In genomic region chr9:42461390-42462108, GRCm38 (mm10) we compare ENCODE assay signal across 9 mouse cellular contexts. TPM values are rescaled to one million over a fixed set of nuclear protein-coding genes. Genes with fewer than 3 reads are reported as not detected.
DNase-seq lines count a peak whose midpoint lies in the region; ATAC-seq and TF ChIP-seq lines count a peak whose summit lies in the region.
"Had no signal": no experiment of that assay in that cellular context is flagged by ENCODE, and none has a peak within 500 bp of the region (broad histone marks: within the 10 kb centered on the region; RNA-seq: fewer than 3 reads in every experiment).

No protein-coding gene starts in this region.

- TF ChIP-seq POLR2A in CH12.LX (IDR thresholded peaks at IDR 0.05; ENCODE audit: low read depth, low read length) = no peak
- no peak for TF ChIP-seq POLR2A in embryonic fibroblast, embryonic 13.5 days (IDR thresholded peaks at IDR 0.05; ENCODE audit: low read depth, low read length)

- no peaks in the 10 kb centered on the region for H3K27me3 ChIP-seq in CH12.LX (replicated peaks)
- H3K27me3 ChIP-seq in liver, embryonic 13.5 days = no peaks in the 10 kb centered on the region

- H3K36me3 ChIP-seq in CH12.LX (replicated peaks in 1 of 2; ENCODE audit: control insufficient read depth in 1 of 2, insufficient read depth in 1 of 2, low read length in 1 of 2) = peaks cover 0 to 29% of the 10 kb centered on the region in 2 experiments
- peaks cover 16% of the 10 kb centered on the region for H3K36me3 ChIP-seq in liver, embryonic 13.5 days

- no peak overlapping the region for H3K4me3 ChIP-seq in CH12.LX (replicated peaks in 1 of 3; ENCODE audit: low read depth in 2 of 3, low read length in 2 of 3, poor library complexity in 1 of 3)
- H3K4me3 ChIP-seq in embryonic fibroblast, embryonic 13.5 days (ENCODE audit: insufficient read depth, low read length) = no peak overlapping the region
- peak overlapping the region; percentile 65 for H3K4me3 ChIP-seq in liver, embryonic 13.5 days (replicated peaks)

- in situ Hi-C loops in CH12.LX (cut with MboI; ENCODE audit: low pct_ligation_motif_present, low pct_unique_long_range_greater_than_20kb, low sequenced_read_pairs) = no loop called here

- TF ChIP-seq RAD21 in CH12.LX (IDR thresholded peaks at IDR 0.05; ENCODE audit: low read depth, low read length) = no peak

- H3K79me2 ChIP-seq in CH12.LX (replicated peaks; ENCODE audit: control insufficient read depth, extremely low read depth, insufficient read depth, poor library complexity, severe bottlenecking) = no peaks in the 10 kb centered on the region

- H3K27ac ChIP-seq in CH12.LX (ENCODE audit: insufficient read depth, low read depth) = no peak overlapping the region
- H3K27ac ChIP-seq in embryonic fibroblast, embryonic 13.5 days (ENCODE audit: insufficient read depth, low read length) = peak overlapping the region; percentile 44
- peak overlapping the region; percentile 99 for H3K27ac ChIP-seq in liver, embryonic 13.5 days

- no peak for TF ChIP-seq CTCF in CH12.LX (conservative IDR thresholded peaks at IDR 0.05 in 1 of 2, IDR thresholded peaks at IDR 0.05 in 1 of 2; ENCODE audit: low read depth in 2 of 2, low read length in 2 of 2)
- TF ChIP-seq CTCF in embryonic fibroblast, embryonic 13.5 days (IDR thresholded peaks at IDR 0.05; ENCODE audit: borderline replicate concordance, insufficient read depth, low read length) = no peak

- H3K4me2 ChIP-seq in CH12.LX (ENCODE audit: insufficient read depth, low read depth, poor library complexity, severe bottlenecking) = no peak overlapping the region
- peak overlapping the region; percentile 74 for H3K4me2 ChIP-seq in liver, embryonic 13.5 days

- H3K9me3 ChIP-seq in CH12.LX (replicated peaks; ENCODE audit: low read length) = no peaks in the 10 kb centered on the region
- H3K9me3 ChIP-seq in liver, embryonic 13.5 days (replicated peaks) = no peaks in the 10 kb centered on the region

- TF ChIP-seq EP300 in CH12.LX (IDR thresholded peaks at IDR 0.05; ENCODE audit: low read length) = no peak

- peak; percentile 94 for DNase-seq in heart, adult 11 months
- no peak for DNase-seq in heart, adult 8-10 months (ENCODE audit: low spot score)
- no peak for DNase-seq in CH12.LX (ENCODE audit: extremely low read depth)
- peak; percentile 74 for DNase-seq in liver, embryonic 13.5 days
- no peak for DNase-seq in thymus, adult 18-20 months
- DNase-seq in urinary bladder, postnatal 4 days (ENCODE audit: low spot score in 2 of 2) = no peak
- no peak for DNase-seq in layer of hippocampus, postnatal 36 days

- dilution Hi-C loops in CH12.LX (cut with MboI; ENCODE audit: extremely low pct_ligation_motif_present, extremely low pct_unique_long_range_greater_than_20kb, low sequenced_read_pairs) = no loop called here

- H3K9ac ChIP-seq in CH12.LX (ENCODE audit: insufficient read depth, low read depth) = no peak overlapping the region
- H3K9ac ChIP-seq in liver, embryonic 13.5 days = peak overlapping the region; percentile 79

- WGBS in liver, embryonic 13.5 days (ENCODE audit: insufficient replicate concordance) = 5% methylated on average over 11 of the region's 11 CpGs

- peak; percentile 78 for ATAC-seq in liver, embryonic 13.5 days (ENCODE audit: low read depth)
- ATAC-seq: forebrain, embryonic 16.5 days had no signal

- peaks cover 12 to 81% of the 10 kb centered on the region in 2 experiments for H3K4me1 ChIP-seq in CH12.LX (ENCODE audit: control insufficient read depth in 1 of 2, insufficient read depth in 2 of 2)
- H3K4me1 ChIP-seq in embryonic fibroblast, embryonic 13.5 days (ENCODE audit: control insufficient read depth, insufficient read depth, low read length) = peaks cover 13% of the 10 kb centered on the region
- peaks cover 90% of the 10 kb centered on the region for H3K4me1 ChIP-seq in liver, embryonic 13.5 days (replicated peaks)

TF ChIP-seq in CH12.LX, 34 proteins besides CTCF, POLR2A, EP300 and RAD21:
- TF ChIP-seq TCF12 (IDR thresholded peaks at IDR 0.05; ENCODE audit: low read depth, low read length) = no peak
- TF ChIP-seq MAFK (IDR thresholded peaks at IDR 0.05; ENCODE audit: insufficient replicate concordance, low read length) = peak; percentile 50; the same call in 1 of the 2 replicates
TF ChIP-seq in CH12.LX: peak in this region for 1.

RNA-seq across cellular contexts. Expression of gene Tbcel, which starts 46.1 kb away (rescaled TPM):
- 10 to 100 TPM; 19.8 to 24.7 (median 21.0) TPM for total RNA-seq in heart, adult 8-10 months (2022)
- total RNA-seq in CH12.LX (2012; rRNA removed) (5.2 and 5.3 TPM in 2 replicates), CH12.LX (2014; rRNA removed) (5.9 and 6.0 TPM in 2 replicates)
- polyA plus RNA-seq in CH12.LX (2012; ENCODE audit: insufficient read length, low read depth) = 8.6 and 10.0 TPM in 2 replicates
- polyA plus RNA-seq in embryonic fibroblast, embryonic 13.5 days (2011; ENCODE audit: insufficient read length, low read depth, missing spikeins) = 21.2 TPM in 2 replicates
- polyA plus RNA-seq in liver, embryonic 13.5 days (2015; fragmentation: Nextera tagmentation; extraction: Ambion mirVana) = 10.8 and 12.0 TPM in 2 replicates
- 10 to 100 TPM; 56.4 to 59.3 TPM for total RNA-seq in layer of hippocampus, postnatal 36 days (2021)

Comparison
In these comparisons a context has a peak if more than half of its experiments do, and no peak if none do; other contexts are left out.
1. DNase-seq: peak in heart, adult 11 months (single experiment) and liver, embryonic 13.5 days (single experiment); none in heart, adult 8-10 months (single experiment), CH12.LX (single experiment), thymus, adult 18-20 months (0 of 2), urinary bladder, postnatal 4 days (0 of 2) and layer of hippocampus, postnatal 36 days (0 of 2).